ENCODE assay signal across 26 mouse cellular contexts in the genomic region with DNA sequence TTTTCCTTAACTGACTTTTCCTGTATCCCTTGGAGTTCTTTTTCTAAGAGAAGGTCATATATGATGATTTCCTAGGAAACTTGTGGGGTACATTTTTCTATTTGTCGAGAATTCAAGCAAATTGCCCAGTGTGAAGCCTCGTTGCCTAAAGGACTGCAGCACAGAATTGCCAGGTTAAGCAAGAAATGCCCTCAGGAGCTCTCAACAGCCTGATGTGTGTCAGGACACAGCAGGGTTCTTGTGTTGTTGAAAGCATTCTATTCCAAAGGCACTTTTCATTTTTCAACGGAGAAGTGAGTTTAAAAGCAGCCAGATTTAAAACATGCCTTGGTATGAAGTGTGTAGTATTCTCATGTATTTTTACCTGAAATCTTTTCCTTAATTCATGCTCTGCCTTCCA. TPM values are rescaled to one million over a fixed set of nuclear protein-coding genes. Genes with fewer than 3 reads are reported as not detected.
DNase-seq lines count a peak whose midpoint lies in the region; ATAC-seq lines count a peak whose summit lies in the region.
"Had no signal": no experiment of that assay in that cellular context is flagged by ENCODE, and none has a peak within 500 bp of the region (broad histone marks: within the 10 kb centered on the region; RNA-seq: fewer than 3 reads in every experiment).

No protein-coding gene starts in this region.

- no peak for ATAC-seq in midbrain, embryonic 14.5 days (ENCODE audit: low FRiP score, low TSS enrichment)
- ATAC-seq in midbrain, embryonic 13.5 days, result no peak
- ATAC-seq in erythroblast, adult 5-6 weeks (replicated peaks; ENCODE audit: low FRiP score, poor library complexity, severe bottlenecking), result no peak
- ATAC-seq: CD4-positive, CD25-positive, alpha-beta regulatory T cell, adult 4 months; forebrain, embryonic 16.5 days; intestine, embryonic 16.5 days; lung, postnatal 0 days had no signal

- H3K4me2 ChIP-seq in midbrain, embryonic 14.5 days (ENCODE audit: low read length), result no peak overlapping the region
- no peak overlapping the region for H3K4me2 ChIP-seq in midbrain, embryonic 13.5 days (replicated peaks)
- H3K4me2 ChIP-seq: heart, embryonic 15.5 days; liver, embryonic 13.5 days; neural tube, embryonic 15.5 days had no signal

- no peaks in the 10 kb centered on the region for H3K36me3 ChIP-seq in midbrain, embryonic 14.5 days (ENCODE audit: control insufficient read depth, insufficient read depth, low read length)
- H3K36me3 ChIP-seq in midbrain, embryonic 13.5 days, result no peaks in the 10 kb centered on the region
- H3K36me3 ChIP-seq: heart, embryonic 15.5 days; liver, embryonic 13.5 days; neural tube, embryonic 15.5 days had no signal

- no peak overlapping the region for H3K4me3 ChIP-seq in midbrain, embryonic 14.5 days (replicated peaks; ENCODE audit: low read depth, low read length)
- no peak overlapping the region for H3K4me3 ChIP-seq in midbrain, embryonic 13.5 days (replicated peaks)
- H3K4me3 ChIP-seq: heart, embryonic 15.5 days; liver, embryonic 13.5 days; megakaryocyte, embryonic 14.5 days; neural tube, embryonic 15.5 days had no signal

- H3K4me1 ChIP-seq in midbrain, embryonic 14.5 days (ENCODE audit: control insufficient read depth, insufficient read depth, low read length), result no peaks in the 10 kb centered on the region
- H3K4me1 ChIP-seq in midbrain, embryonic 13.5 days (replicated peaks), result no peaks in the 10 kb centered on the region
- H3K4me1 ChIP-seq: heart, embryonic 15.5 days; liver, embryonic 13.5 days; megakaryocyte, embryonic 14.5 days; neural tube, embryonic 15.5 days had no signal

- H3K27ac ChIP-seq in midbrain, embryonic 14.5 days (replicated peaks; ENCODE audit: low read depth, low read length), result no peak overlapping the region
- H3K27ac ChIP-seq in midbrain, embryonic 13.5 days, result no peak overlapping the region
- H3K27ac ChIP-seq: heart, embryonic 15.5 days; kidney, postnatal 0 days; liver, embryonic 13.5 days; neural tube, embryonic 15.5 days had no signal

- peak; percentile 6 for DNase-seq in cerebellum, adult 9-11 months
- no peak for DNase-seq in cerebellum, postnatal 4 days (ENCODE audit: low spot score in 2 of 2)
- DNase-seq in midbrain, embryonic 14.5 days, result peak; percentile 29
- DNase-seq in brain, adult 2 months (ENCODE audit: low read depth, low spot score), result peak; percentile 43
- DNase-seq in retina, embryonic 14.5 days (ENCODE audit: low spot score), result peak; percentile 48
- no peak for DNase-seq in layer of hippocampus, adult 18-20 months (ENCODE audit: low spot score in 2 of 2)
- DNase-seq: adrenal gland, postnatal 25 days; cerebellum, adult 8-10 months; kidney, adult 8-10 months; kidney, postnatal 4 days; layer of hippocampus, postnatal 36 days; left cerebral cortex, postnatal 4 days; liver, embryonic 13.5 days; lung, adult 18-20 months; lung, postnatal 4 days; thymus, postnatal 4 days had no signal

- 34% methylated on average over 3 of the region's 3 CpGs for WGBS in midbrain, embryonic 14.5 days
- 28% methylated on average over 3 of the region's 3 CpGs for WGBS in midbrain, embryonic 13.5 days

- H3K9me3 ChIP-seq in midbrain, embryonic 14.5 days (ENCODE audit: control insufficient read depth, low read length), result no peaks in the 10 kb centered on the region
- no peaks in the 10 kb centered on the region for H3K9me3 ChIP-seq in midbrain, embryonic 13.5 days
- H3K9me3 ChIP-seq: heart, embryonic 15.5 days; liver, embryonic 13.5 days; megakaryocyte, embryonic 14.5 days; neural tube, embryonic 15.5 days had no signal

- no peaks in the 10 kb centered on the region for H3K27me3 ChIP-seq in midbrain, embryonic 14.5 days (ENCODE audit: control insufficient read depth, insufficient read depth, low read length)
- no peaks in the 10 kb centered on the region for H3K27me3 ChIP-seq in midbrain, embryonic 13.5 days
- H3K27me3 ChIP-seq: heart, embryonic 15.5 days; liver, embryonic 13.5 days; megakaryocyte, embryonic 14.5 days; neural tube, embryonic 15.5 days had no signal

- no peak overlapping the region for H3K9ac ChIP-seq in midbrain, embryonic 14.5 days (replicated peaks; ENCODE audit: low read length)
- H3K9ac ChIP-seq in midbrain, embryonic 13.5 days (replicated peaks), result no peak overlapping the region
- H3K9ac ChIP-seq: heart, embryonic 15.5 days; liver, embryonic 13.5 days; neural tube, embryonic 15.5 days had no signal

RNA-seq across cellular contexts. Expression of a gene that starts 19.6 kb away (rescaled TPM):
- polyA plus RNA-seq in midbrain, embryonic 14.5 days (2014; fragmentation: Nextera tagmentation; extraction: Ambion mirVana), result 1.6 and 2.1 TPM in 2 replicates
- polyA plus RNA-seq in midbrain, embryonic 13.5 days (2015; fragmentation: Nextera tagmentation; extraction: Ambion mirVana), result 1.4 and 1.7 TPM in 2 replicates
- 1 to 10 TPM; 3.3 to 3.5 TPM for total RNA-seq in layer of hippocampus, adult 18-20 months (2021)
- 0.38 and 0.63 TPM in 2 replicates for total RNA-seq in erythroblast, adult 5-6 weeks (2015; ENCODE audit: low replicate concordance)
- total RNA-seq in erythroblast, adult 5-6 weeks (2017; ENCODE audit: low replicate concordance), result 0.85 and 2.8 TPM in 2 replicates
- polyA plus RNA-seq: CD4-positive, CD25-positive, alpha-beta regulatory T cell, adult 4 months had no signal

Comparison
In these comparisons a context has a peak if more than half of its experiments do, and no peak if none do; other contexts are left out.
1. DNase-seq: peak in cerebellum, adult 9-11 months (single experiment), midbrain, embryonic 14.5 days (single experiment), brain, adult 2 months (single experiment) and retina, embryonic 14.5 days (single experiment); none in cerebellum, postnatal 4 days (0 of 2) and layer of hippocampus, adult 18-20 months (0 of 2).